Mouse (Mus musculus) olfactory bulb, adult 2 months (tissue): ENCODE results near the gene Olfr630.

ENCODE experiments used
- CTCF ChIP-seq: fragments of 200-500 bp; IDR thresholded peaks from 2 replicates; pipeline ENCODE4 v1.5.1; 2012; ENCODE audit warnings: low read depth, mild to moderate bottlenecking, low read length, moderate library complexity; ENCODE audit not compliant: insufficient read depth
- POLR2A ChIP-seq: fragments of 200-500 bp; IDR thresholded peaks from 2 replicates; pipeline ENCODE4 v1.6.1; 2012; ENCODE audit warnings: mild to moderate bottlenecking, low read depth, low read length, moderate library complexity; ENCODE audit not compliant: insufficient read depth

DNA sequence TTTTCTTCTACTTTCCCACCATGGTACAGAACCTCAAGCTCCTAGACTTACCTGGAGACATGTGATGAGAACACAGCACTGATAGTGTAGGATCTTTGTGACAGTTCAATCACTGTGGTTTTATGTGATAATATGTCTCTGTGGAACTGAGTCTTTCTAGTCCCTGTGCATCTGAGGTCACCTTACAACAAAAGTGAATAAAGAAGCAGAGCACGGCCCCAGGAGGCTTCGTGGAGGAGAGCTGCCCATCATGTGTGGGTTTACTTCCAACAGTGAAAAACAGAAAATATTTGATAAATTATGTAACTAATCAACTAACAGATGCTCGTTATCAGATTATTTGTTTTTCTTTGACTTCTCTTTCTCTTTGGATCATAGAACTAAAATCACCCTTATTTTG is 22.5 kb upstream of the Olfr630 start, which contains the start of gene Olfr68:
- TF ChIP-seq CTCF (no peak), POLR2A (no peak)
